Mouse (Mus musculus) urinary bladder, postnatal 25 days (tissue): ENCODE data around the gene Bmf.

Experiments
- DNase-seq: peaks from one replicate; pipeline ENCODE4 v3.0.0; 2022; ENCODE audit warnings: low spot score

Bmf gene

DNA sequence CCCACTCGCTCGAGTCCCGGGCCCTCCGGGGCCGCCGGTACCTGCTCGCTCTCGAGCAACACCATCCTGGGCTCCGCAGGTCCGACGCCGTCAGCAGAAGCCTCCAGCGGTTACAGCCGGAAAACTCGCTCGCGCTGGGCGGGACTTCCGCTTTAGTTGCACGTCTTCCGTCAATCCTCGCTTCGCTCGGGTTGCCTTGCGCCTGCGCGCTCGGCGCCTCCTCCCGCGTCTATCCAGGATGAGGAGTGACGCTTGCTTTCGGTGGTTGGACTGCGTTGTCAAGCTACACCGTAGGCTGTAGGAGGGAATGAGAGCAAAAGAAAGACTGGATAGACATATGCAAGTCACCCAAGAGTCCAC, 70.0 kb downstream of the Bmf start, which contains the start of gene Srp14:
TSS of gene Srp14 (minus strand) at position 162 of the 360 bp plus-strand sequence.
- DNase-seq = peak; percentile 88

GRCm38 (mm10) chr2:118478833-118479549, 70.5 kb downstream of the Bmf start:
- no peak for DNase-seq
